Comparison of ENCODE assay signal across 13 mouse cellular contexts in genomic region chr2:26447451-26447850, GRCm38 (mm10). TPM values are rescaled to one million over a fixed set of nuclear protein-coding genes. Genes with fewer than 3 reads are reported as not detected.
DNase-seq lines count a peak whose midpoint lies in the region; ATAC-seq and TF ChIP-seq lines count a peak whose summit lies in the region.
"Had no signal": no experiment of that assay in that cellular context is flagged by ENCODE, and none has a peak within 500 bp of the region (broad histone marks: within the 10 kb centered on the region; RNA-seq: fewer than 3 reads in every experiment).

No protein-coding gene starts in this region.

- 50% methylated on average over 1 of the region's 1 CpGs for WGBS in liver, embryonic 11.5 days
- 57% methylated on average over 1 of the region's 1 CpGs for WGBS in limb, embryonic 15.5 days

- no peak overlapping the region for H3K9ac ChIP-seq in liver, embryonic 11.5 days (ENCODE audit: low read depth, low read length)
- no peak overlapping the region for H3K9ac ChIP-seq in limb, embryonic 15.5 days

- no peak for ATAC-seq in liver, embryonic 11.5 days (replicated peaks; ENCODE audit: low FRiP score)
- ATAC-seq in limb, embryonic 15.5 days (ENCODE audit: insufficient number of reproducible peaks, low FRiP score, low TSS enrichment, low read depth): no peak
- ATAC-seq: Patski had no signal

- H3K9me3 ChIP-seq in liver, embryonic 11.5 days (ENCODE audit: control insufficient read depth, low read length): no peaks in the 10 kb centered on the region
- no peaks in the 10 kb centered on the region for H3K9me3 ChIP-seq in E14TG2a.4 (ENCODE audit: low read length)
- no peaks in the 10 kb centered on the region for H3K9me3 ChIP-seq in limb, embryonic 15.5 days
- H3K9me3 ChIP-seq: embryonic facial prominence, embryonic 12.5 days; lung, embryonic 15.5 days had no signal

- H3K4me1 ChIP-seq in liver, embryonic 11.5 days (replicated peaks; ENCODE audit: control insufficient read depth, insufficient read depth, low read length): peaks cover 27% of the 10 kb centered on the region
- H3K4me1 ChIP-seq in E14TG2a.4 (replicated peaks; ENCODE audit: low read depth, low read length): peaks cover 57% of the 10 kb centered on the region
- H3K4me1 ChIP-seq in limb, embryonic 15.5 days: peaks cover 34% of the 10 kb centered on the region

- H3K36me3 ChIP-seq in liver, embryonic 11.5 days (ENCODE audit: control insufficient read depth, insufficient read depth, low read length): no peaks in the 10 kb centered on the region; the same call in 1 of the 2 replicates
- H3K36me3 ChIP-seq in E14TG2a.4 (ENCODE audit: insufficient read depth, low read length): peaks cover 8% of the 10 kb centered on the region; the same call in 1 of the 2 replicates
- H3K36me3 ChIP-seq in limb, embryonic 15.5 days: no peaks in the 10 kb centered on the region
- H3K36me3 ChIP-seq: embryonic facial prominence, embryonic 12.5 days; lung, embryonic 15.5 days had no signal

- H3K27me3 ChIP-seq in liver, embryonic 11.5 days (replicated peaks; ENCODE audit: control insufficient read depth, insufficient read depth, low read length): no peaks in the 10 kb centered on the region
- no peaks in the 10 kb centered on the region for H3K27me3 ChIP-seq in E14TG2a.4 (ENCODE audit: insufficient read depth, low read length)
- no peaks in the 10 kb centered on the region for H3K27me3 ChIP-seq in limb, embryonic 15.5 days
- H3K27me3 ChIP-seq: embryonic facial prominence, embryonic 12.5 days; lung, embryonic 15.5 days; Patski had no signal

- no peak overlapping the region for H3K27ac ChIP-seq in liver, embryonic 11.5 days (ENCODE audit: low read depth, low read length)
- 0 out of 2 replicates have a peak overlapping the region, but pooled peaks have one; percentile 27 for H3K27ac ChIP-seq in limb, embryonic 15.5 days
- H3K27ac ChIP-seq: embryonic facial prominence, embryonic 12.5 days; lung, embryonic 15.5 days had no signal

- no peak for TF ChIP-seq CTCF in E14TG2a.4 (conservative IDR thresholded peaks at IDR 0.05; ENCODE audit: low read length)

- no peak overlapping the region for H3K4me3 ChIP-seq in liver, embryonic 11.5 days (ENCODE audit: low read depth, low read length)
- 0 out of 2 replicates have a peak overlapping the region, but pooled peaks have one; percentile 4 for H3K4me3 ChIP-seq in E14TG2a.4 (replicated peaks; ENCODE audit: low read length)
- no peak overlapping the region for H3K4me3 ChIP-seq in limb, embryonic 15.5 days

- peak overlapping the region; percentile 89 for H3K4me2 ChIP-seq in liver, embryonic 11.5 days
- 0 out of 2 replicates have a peak overlapping the region, but pooled peaks have one; percentile 12 for H3K4me2 ChIP-seq in limb, embryonic 15.5 days

- peak; percentile 90 for DNase-seq in heart, adult 11 months
- DNase-seq in heart, adult 18-20 months: no peak
- DNase-seq in liver, embryonic 11.5 days (ENCODE audit: low spot score): no peak
- no peak for DNase-seq in liver
- no peak for DNase-seq in Muller cell, postnatal 12 days (ENCODE audit: inconsistent ontology term)
- DNase-seq: cerebellum, postnatal 25 days; kidney, adult 18-20 months; right cerebral cortex, postnatal 25 days had no signal

RNA-seq across cellular contexts. Expression of gene Sec16a, which starts 2.4 kb away (rescaled TPM):
- 10 to 100 TPM; 38.9 to 39.2 TPM for total RNA-seq in heart, adult 18-20 months (2021)
- 33.7 TPM in 2 replicates for polyA plus RNA-seq in liver, embryonic 11.5 days (2014; fragmentation: Nextera tagmentation; extraction: Ambion mirVana)
- 26.2 and 30.5 TPM in 2 replicates for polyA plus RNA-seq in limb, embryonic 15.5 days (2015; fragmentation: Nextera tagmentation; extraction: Ambion mirVana)

RNA-seq across cellular contexts. Expression of gene Inpp5e, which starts 38.4 kb away (rescaled TPM):
- total RNA-seq in heart, adult 18-20 months (2021): 10 to 100 TPM; 15.6 to 16.3 TPM
- polyA plus RNA-seq in liver, embryonic 11.5 days (2014; fragmentation: Nextera tagmentation; extraction: Ambion mirVana): 17.7 and 19.2 TPM in 2 replicates
- 17.1 and 19.6 TPM in 2 replicates for polyA plus RNA-seq in limb, embryonic 15.5 days (2015; fragmentation: Nextera tagmentation; extraction: Ambion mirVana)

RNA-seq across cellular contexts. Expression of gene Pmpca, which starts 58.3 kb away (rescaled TPM):
- total RNA-seq in heart, adult 18-20 months (2021): 100 to 1,000 TPM; 152 to 153 TPM
- polyA plus RNA-seq in liver, embryonic 11.5 days (2014; fragmentation: Nextera tagmentation; extraction: Ambion mirVana): 147 and 150 TPM in 2 replicates
- polyA plus RNA-seq in limb, embryonic 15.5 days (2015; fragmentation: Nextera tagmentation; extraction: Ambion mirVana): 91.1 and 95.2 TPM in 2 replicates

RNA-seq across cellular contexts. Expression of gene Entr1, which starts 58.3 kb away (rescaled TPM):
- 10 to 100 TPM; 44.9 to 45.2 TPM for total RNA-seq in heart, adult 18-20 months (2021)
- 94.4 and 95.7 TPM in 2 replicates for polyA plus RNA-seq in liver, embryonic 11.5 days (2014; fragmentation: Nextera tagmentation; extraction: Ambion mirVana)
- 111 and 121 TPM in 2 replicates for polyA plus RNA-seq in limb, embryonic 15.5 days (2015; fragmentation: Nextera tagmentation; extraction: Ambion mirVana)
